Mouse (Mus musculus) G1E (cell line): Measurements from ENCODE around the gene Scamp2.

ENCODE experiments used
- CTCF ChIP-seq: IDR thresholded peaks from 2 replicates; pipeline ENCODE4 v1.5.1; 2012; ENCODE audit warnings: low read depth, low read length, inconsistent platforms, mixed read lengths
- GATA1 ChIP-seq: IDR thresholded peaks from 2 replicates; pipeline ENCODE4 v1.6.1; 2012; ENCODE audit warnings: borderline replicate concordance, low read length, inconsistent platforms, mixed read lengths
- POLR2AphosphoS5 ChIP-seq: IDR thresholded peaks from 2 replicates; pipeline ENCODE4 v1.6.1; 2012; ENCODE audit warnings: low read depth, low read length, inconsistent platforms; ENCODE audit not compliant: insufficient replicate concordance

- no peak for TF ChIP-seq GATA1
- no peak for TF ChIP-seq CTCF
- no peak for TF ChIP-seq POLR2AphosphoS5
Observed at GRCm38 (mm10) chr9:57605503-57605902, 44.8 kb downstream of the Scamp2 start.
